Mouse (Mus musculus) macrophage (primary cell): Measurements from ENCODE around the gene Mtf2. TPM values are rescaled to one million over a fixed set of nuclear protein-coding genes. Genes with fewer than 3 reads are reported as not detected.
"Not testable (repeated sequence)": the region's sequence is repeated elsewhere in the genome, so short reads cannot be mapped to it uniquely, and the experiment has no call there.

ENCODE experiments used
- H3K27ac ChIP-seq: fragments of 350-480 bp; formaldehyde crosslinking; 2 replicates; pipeline ENCODE4 v1.9.0; 2021
- H3K36me3 ChIP-seq: fragments of 350-480 bp; formaldehyde crosslinking; 2 replicates; pipeline ENCODE4 v1.9.0; 2021; ENCODE audit errors: inconsistent target
- H3K4me3 ChIP-seq: fragments of 350-480 bp; formaldehyde crosslinking; 2 replicates; pipeline ENCODE4 v1.9.0; 2021; ENCODE audit errors: inconsistent target
- H3K79me2 ChIP-seq: fragments of 350-480 bp; formaldehyde crosslinking; 2 replicates; pipeline ENCODE4 v1.9.0; 2021; ENCODE audit errors: inconsistent target
- WGBS: methylation state at CpG from one replicate; pipeline ENCODE4 v1.1.7; 2026; ENCODE audit warnings: inconsistent platforms; ENCODE audit not compliant: missing documents; 5-methylcytosine and 5-hydroxymethylcytosine counted together
- polyA plus RNA-seq: library from polyadenylated mRNA; stranded (reverse); fragments of 250-400 nt; gene quantifications from 3 replicates; pipeline ENCODE4 v1.2.4, GENCODE M21; 2018; ENCODE audit warnings: inconsistent platforms

The Mtf2 gene
- polyA plus RNA-seq, 1 experiment from 2014 or later: 12.2 TPM

DNA sequence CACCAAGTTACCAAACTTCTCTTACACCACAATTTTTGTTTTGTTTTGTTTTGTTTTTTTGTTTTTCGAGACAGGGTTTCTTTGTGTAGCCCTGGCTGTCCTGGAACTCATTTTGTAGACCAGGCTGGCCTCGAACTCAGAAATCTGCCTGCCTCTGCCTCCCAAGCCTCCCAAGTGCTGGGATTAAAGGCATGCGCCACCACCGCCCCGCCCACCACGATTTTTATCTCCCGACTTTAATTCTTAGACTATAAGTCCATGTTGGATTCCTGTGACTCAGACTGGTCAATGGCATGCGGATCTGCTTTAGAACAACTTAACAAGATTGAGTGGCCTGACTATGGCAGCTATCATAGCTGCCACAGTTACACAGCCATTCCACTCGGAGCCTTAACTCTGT lies 13.7 kb upstream of the Mtf2 start:
- 97% methylated on average over 9 of the region's 9 CpGs for WGBS

DNA sequence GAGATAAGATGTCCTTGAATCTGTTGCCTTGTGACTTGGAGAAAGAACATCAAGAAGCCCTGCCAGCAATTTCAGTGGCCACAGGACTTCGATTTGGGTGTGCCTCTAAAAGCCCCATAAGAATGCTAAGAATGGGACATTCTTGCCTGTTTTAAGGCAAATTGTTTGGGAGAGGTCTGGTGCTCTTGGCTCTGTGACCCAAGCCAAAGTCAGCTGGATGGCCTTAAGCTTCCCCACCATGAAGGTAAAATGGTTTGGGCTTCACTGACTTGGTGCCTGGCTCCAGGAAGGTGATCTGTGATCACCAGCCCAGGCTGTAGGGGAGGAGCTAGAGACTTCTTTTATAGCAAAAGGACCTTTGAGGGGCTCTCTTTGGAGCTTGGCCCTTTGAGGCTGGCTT lies 13.3 kb upstream of the Mtf2 start:
- Histone ChIP-seq H3K36me3 (no peaks in the 10 kb centered on the region), H3K27ac (no peak overlapping the region), H3K79me2 (no peaks in the 10 kb centered on the region), H3K4me3 (no peak overlapping the region)
- 63% methylated on average over 1 of the region's 1 CpGs for WGBS

More for the DNA sequence above, 13.7 kb upstream of the Mtf2 start:
- H3K4me3 ChIP-seq, H3K27ac ChIP-seq, H3K36me3 ChIP-seq, H3K79me2 ChIP-seq: not testable (repeated sequence)

DNA sequence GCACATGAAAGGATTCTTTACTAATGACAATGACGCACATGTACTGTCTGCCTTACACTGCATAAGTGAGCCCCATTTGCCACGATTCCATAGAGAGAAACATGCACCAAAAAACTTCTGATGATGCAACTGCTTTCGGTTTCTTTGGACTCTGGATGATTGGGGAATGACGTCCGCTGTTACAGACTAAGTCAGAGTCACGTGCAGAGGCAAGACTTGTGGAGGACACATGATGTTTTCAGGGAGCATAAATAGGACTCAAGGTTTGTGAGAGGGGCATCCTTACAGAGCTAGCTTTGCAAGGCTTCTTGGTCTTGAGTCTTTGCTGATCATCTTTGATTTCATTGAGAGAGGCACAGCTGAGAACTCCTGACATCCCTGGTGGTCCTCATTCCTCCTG lies 11.9 kb upstream of the Mtf2 start:
- Histone ChIP-seq H3K36me3 (no peaks in the 10 kb centered on the region), H3K27ac (no peak overlapping the region), H3K4me3 (no peak overlapping the region), H3K79me2 (no peaks in the 10 kb centered on the region)
- WGBS: 93% methylated on average over 6 of the region's 6 CpGs

DNA sequence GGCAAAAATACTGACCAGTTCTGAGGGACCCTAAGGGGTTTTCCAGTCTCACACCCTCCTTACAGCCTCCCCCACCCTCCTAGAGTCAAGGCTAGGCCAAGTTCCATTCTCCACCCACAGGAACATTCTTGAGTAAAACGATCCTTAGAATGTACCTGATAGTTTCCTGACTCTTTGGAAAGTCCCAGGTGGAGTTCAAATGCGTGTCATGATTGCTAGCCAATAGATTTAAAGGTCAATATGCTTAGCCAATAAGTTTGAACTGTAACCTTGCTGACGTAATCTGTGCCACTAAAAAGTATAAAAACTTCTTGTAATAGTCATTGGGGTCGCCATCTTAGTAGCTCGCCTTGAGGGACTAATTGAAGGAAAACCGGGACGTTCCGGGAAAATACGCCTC lies 5.1 kb upstream of the Mtf2 start:
- H3K36me3 ChIP-seq: no peaks in the 10 kb centered on the region
- H3K79me2 ChIP-seq: no peaks in the 10 kb centered on the region
- WGBS: 95% methylated on average over 9 of the region's 9 CpGs
- no peak overlapping the region for H3K4me3 ChIP-seq
- H3K27ac ChIP-seq: no peak overlapping the region

DNA sequence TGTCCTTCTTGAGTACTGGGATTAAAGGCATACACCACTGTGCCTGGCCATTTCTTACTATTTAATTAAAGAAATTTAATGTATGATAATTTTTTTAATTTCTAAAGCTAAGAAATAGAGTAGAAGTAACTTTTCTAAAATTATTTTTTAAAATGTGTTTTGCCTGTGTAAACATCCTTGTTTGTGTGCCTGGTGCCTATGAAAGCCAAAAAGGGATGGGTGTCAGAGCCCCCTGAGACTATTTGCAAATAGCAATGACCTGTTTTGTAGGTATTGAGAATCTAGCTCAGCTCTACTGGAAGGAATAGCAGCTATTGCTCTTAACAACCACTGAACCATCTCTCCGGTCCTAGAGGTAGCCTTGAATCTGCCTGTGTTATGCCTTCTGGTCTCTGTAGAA lies 6.8 kb downstream of the Mtf2 start:
- WGBS: 89% methylated on average over 1 of the region's 1 CpGs
- H3K79me2 ChIP-seq: peaks cover 100% of the 10 kb centered on the region
- H3K27ac ChIP-seq: no peak overlapping the region
- H3K4me3 ChIP-seq: no peak overlapping the region
- H3K36me3 ChIP-seq: no peaks in the 10 kb centered on the region

DNA sequence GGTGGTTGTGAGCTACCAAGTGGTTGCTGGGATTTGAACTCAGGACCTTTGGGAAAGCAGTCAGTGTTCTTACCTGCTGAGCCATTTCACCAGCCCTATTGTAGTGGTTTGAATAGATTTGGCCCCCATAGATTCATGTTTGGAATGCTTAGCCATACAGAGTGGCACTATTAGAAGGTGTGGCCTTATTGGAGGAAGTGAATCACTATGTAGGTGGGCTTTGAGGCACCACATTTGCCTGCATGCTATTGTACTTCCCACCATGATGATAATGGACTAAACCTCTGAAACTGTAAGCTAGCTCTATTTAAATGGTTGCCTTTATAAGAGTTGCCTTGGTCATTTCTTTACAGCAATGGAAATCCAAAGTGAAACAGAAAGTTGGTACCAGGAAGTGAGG lies 10.8 kb downstream of the Mtf2 start:
- Histone ChIP-seq H3K4me3 (no peak overlapping the region), H3K27ac (no peak overlapping the region), H3K36me3 (no peaks in the 10 kb centered on the region), H3K79me2 (peaks cover 96% of the 10 kb centered on the region)

DNA sequence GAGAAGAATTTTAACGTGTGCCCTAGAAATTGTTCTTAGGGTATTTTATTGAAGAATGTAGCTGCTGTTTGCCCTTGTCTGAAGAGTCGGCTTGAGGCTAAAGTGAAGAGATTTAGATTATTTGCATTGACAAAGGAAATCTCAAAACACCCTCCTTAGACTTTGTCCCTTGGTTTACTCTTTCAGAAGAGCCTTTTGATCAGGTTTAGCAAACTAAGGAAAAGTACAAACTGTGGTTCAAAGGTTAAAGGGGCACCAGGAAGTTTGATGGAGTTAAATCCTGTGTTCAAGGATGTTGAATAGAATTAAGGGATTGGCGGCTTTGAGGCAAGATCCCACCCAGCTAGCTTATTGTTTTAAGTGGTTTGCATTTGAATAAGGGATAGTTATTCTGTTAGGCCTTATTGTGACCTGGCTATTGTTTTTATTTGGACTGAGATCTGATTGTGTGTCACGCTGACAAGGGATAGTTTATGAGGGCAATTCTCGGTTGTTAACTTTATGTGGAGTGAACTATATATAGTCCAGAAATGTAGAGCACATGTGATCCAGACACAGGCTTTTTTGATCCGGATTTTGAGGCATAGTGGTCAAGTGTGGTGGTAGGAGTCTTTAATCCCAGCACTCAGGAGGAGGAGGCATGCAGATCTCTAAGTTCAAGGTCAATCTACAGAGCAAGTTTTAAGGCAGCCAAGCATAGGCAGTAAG lies 11.5 kb downstream of the Mtf2 start:
- Histone ChIP-seq H3K36me3 (no peaks in the 10 kb centered on the region), H3K79me2 (peaks cover 89% of the 10 kb centered on the region), H3K4me3 (no peak overlapping the region), H3K27ac (no peak overlapping the region)
- WGBS: 95% methylated on average over 6 of the region's 6 CpGs

DNA sequence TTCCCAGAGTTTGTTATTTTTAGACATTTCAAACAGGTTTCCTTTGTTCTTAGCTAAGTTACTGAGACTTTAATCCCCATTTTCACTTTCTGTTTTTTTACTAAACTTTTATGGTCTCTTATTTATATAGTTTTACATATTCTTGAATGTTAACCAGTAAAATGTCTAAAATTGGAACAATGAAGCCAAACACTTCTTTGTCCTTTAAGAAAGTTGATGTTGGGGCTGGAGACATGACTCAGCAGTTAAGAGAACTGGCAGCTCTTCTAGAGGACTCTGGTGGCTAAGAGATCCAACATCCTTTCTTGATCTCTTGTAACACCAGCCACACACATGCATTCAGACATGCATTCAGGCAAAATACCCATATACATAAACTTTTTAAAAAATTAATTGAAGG lies 14.1 kb downstream of the Mtf2 start:
- Histone ChIP-seq H3K79me2 (peaks cover 62% of the 10 kb centered on the region), H3K36me3 (no peaks in the 10 kb centered on the region; the same call in 1 of the 2 replicates), H3K27ac (no peak overlapping the region), H3K4me3 (no peak overlapping the region)

DNA sequence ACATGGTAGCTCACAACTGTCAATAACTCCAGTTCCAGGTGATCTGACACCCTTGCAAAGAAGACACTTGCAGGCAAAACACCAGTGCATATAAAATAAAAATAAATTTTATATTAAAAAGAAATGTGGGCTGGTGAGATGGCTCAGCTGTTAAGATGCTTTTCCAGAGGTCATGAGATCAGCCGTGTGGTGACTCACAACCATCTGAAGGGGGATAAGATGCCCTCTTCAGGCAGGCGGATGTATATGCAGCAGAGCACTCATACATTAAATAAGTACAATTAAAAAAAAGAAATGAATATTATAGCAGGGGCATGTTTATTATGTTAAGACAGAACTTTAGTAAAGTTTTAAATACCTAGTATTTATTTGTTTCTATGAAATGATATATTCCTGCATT lies 16.9 kb downstream of the Mtf2 start:
- no peaks in the 10 kb centered on the region; the same call in 1 of the 2 replicates for H3K36me3 ChIP-seq
- H3K27ac ChIP-seq: no peak overlapping the region
- H3K4me3 ChIP-seq: no peak overlapping the region
- WGBS: 36% methylated on average over 2 of the region's 2 CpGs
- peaks cover 35% of the 10 kb centered on the region for H3K79me2 ChIP-seq

DNA sequence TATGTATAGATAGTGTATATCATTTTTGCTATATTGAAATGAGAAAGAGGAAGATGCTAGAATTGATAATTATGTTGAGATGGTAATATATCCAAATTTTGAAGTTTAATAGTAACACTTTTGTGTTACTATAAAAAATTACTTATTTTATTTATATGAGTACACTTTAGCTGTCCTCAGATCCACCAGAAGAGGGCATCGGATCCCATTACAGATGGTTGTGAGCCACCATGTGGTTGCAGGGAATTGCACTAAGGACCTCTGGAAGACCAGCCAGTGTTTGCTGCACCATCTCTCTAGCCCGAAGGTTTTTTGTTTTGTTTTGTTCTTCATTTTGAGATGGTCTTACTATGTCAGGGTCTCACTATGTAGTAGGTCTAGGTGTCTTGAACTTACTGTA lies 20.0 kb downstream of the Mtf2 start:
- Histone ChIP-seq H3K27ac (no peak overlapping the region), H3K36me3 (peaks cover 4% of the 10 kb centered on the region; the same call in 1 of the 2 replicates), H3K4me3 (no peak overlapping the region), H3K79me2 (peaks cover 6% of the 10 kb centered on the region; the same call in 1 of the 2 replicates)
- WGBS: 92% methylated on average over 2 of the region's 2 CpGs

DNA sequence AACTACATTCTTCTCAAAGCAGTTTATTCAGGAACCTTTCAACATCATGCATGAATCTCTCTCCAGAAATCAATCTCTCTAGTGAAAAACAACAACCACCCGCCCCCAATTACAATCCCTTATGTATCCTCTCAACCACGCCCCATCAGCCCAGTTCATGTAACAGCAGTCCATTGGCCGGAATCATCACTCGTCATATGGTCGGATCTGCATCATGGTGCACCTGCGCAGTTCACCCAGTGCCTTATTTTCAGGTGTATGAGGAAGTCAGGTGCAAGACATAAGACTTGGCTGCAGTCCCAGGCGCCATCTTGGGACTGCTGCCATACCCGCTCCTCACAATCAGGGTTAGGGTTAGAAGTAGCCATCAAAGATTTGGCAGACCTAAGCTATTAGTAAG lies 27.3 kb downstream of the Mtf2 start:
- not testable (repeated sequence) for H3K4me3 ChIP-seq, H3K27ac ChIP-seq, H3K79me2 ChIP-seq
- H3K36me3 ChIP-seq: peaks cover 26% of the 10 kb centered on the region
- whole genome bisulfite sequencing: 96% methylated on average over 8 of the region's 8 CpGs

DNA sequence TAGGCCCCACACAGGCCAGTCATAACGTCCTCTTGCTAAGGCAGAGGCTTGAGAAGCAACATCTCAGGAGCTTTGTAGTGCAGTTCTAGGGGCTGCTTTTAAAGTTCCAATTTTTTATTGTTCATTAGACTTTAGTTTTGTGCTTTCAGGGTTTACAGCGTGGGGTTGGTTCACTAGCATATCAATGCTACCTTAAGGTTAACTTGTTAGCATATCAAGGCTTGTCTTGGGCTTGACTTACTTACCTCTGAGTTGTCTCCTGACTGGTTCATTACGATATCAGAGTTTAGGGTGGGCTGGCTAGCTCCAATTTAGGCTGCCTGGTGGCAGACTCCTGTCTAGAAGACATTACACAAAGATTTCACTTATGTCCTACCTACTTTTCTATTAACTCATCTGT lies 32.2 kb downstream of the Mtf2 start:
- H3K79me2 ChIP-seq: no peaks in the 10 kb centered on the region
- H3K36me3 ChIP-seq: peaks cover 29% of the 10 kb centered on the region
- no peak overlapping the region for H3K4me3 ChIP-seq
- 93% methylated on average over 3 of the region's 3 CpGs for WGBS
- no peak overlapping the region for H3K27ac ChIP-seq

DNA sequence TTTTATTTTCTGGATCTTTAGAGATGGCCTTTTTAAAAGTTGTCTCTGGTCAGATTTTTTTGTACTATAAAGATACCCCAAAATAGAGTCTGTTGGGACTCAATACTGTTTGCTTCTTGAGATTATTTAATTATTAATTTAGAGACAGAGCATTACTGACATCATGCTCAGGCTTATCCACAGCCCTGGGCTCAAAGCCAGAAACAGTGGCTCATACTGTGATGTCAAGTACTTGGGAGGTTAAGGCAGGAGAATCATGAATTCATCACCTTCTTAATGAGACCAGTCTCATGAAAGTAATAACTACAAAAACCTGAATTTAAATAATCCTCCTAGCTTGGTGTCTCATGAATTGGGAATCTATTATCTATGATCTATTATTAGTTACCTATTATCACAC lies 34.7 kb downstream of the Mtf2 start:
- H3K4me3 ChIP-seq: no peak overlapping the region
- peaks cover 18% of the 10 kb centered on the region; the same call in 1 of the 2 replicates for H3K36me3 ChIP-seq
- no peak overlapping the region for H3K27ac ChIP-seq
- no peaks in the 10 kb centered on the region for H3K79me2 ChIP-seq

DNA sequence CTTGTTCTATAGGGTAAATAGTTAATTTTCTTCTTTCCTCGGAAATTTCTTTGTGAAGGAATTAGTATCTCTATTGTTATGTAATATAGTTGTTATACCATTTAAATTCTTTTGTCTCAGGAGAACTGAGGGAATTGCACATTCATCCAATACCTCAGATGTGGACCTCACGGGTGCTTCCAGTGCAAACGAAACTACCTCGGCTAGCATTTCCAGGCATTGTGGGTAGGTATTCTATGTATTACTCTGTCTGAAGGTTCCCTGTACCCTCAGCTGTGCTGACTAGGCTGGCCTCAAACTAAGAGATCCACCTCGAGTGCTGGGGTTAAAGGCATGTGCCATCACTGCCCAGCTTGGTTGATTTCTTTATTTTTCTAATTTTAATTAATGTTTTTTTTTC lies 38.8 kb downstream of the Mtf2 start:
- WGBS: 93% methylated on average over 5 of the region's 5 CpGs
- Histone ChIP-seq H3K36me3 (peaks cover 19% of the 10 kb centered on the region; the same call in 1 of the 2 replicates), H3K27ac (no peak overlapping the region), H3K79me2 (no peaks in the 10 kb centered on the region), H3K4me3 (no peak overlapping the region)

DNA sequence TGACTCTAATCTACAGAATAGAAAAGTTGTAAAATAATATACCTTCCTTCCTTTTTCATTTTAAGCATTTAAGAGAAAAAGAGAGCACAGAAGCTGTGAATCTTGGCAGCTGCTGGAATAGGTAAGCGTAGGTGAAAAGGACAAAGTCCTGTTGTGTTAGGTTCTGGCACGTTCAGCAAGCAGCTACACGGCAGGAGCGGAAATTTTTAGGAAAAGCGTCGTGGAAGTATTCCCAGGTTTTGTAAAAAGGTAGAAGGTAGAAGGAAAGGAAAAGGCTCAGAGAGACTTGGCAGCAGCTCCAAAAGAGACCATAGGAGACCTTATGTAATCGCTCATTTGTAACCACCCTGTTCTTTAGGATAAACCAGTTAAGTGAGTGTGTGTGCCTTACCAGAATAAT lies 43.9 kb downstream of the Mtf2 start:
- Histone ChIP-seq H3K36me3 (peaks cover 11% of the 10 kb centered on the region; the same call in 1 of the 2 replicates), H3K27ac (no peak overlapping the region), H3K79me2 (no peaks in the 10 kb centered on the region), H3K4me3 (no peak overlapping the region)
- WGBS: 96% methylated on average over 7 of the region's 7 CpGs

DNA sequence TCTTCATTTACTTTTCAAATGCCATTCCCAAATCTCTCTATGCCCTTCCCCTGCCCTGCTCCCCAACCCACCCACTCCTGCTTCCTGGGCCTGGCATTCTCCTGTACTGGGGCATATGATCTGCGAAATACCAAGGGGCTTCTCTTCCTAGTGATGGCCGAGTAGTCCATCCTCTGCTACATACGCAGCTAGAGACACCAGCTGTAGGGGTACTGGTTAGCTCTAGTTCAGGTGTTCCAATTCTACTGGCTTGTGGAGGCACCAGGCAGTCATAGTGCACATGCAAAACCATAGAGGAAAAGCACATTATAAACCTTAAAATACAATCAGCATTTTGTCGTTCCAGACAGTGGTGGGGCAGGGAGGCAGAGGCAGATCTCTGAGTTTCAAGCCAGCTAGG lies 52.2 kb downstream of the Mtf2 start:
- H3K4me3 ChIP-seq: no peak overlapping the region
- no peaks in the 10 kb centered on the region for H3K79me2 ChIP-seq
- no peak overlapping the region for H3K27ac ChIP-seq
- WGBS: 94% methylated on average over 4 of the region's 4 CpGs
- peaks cover 24% of the 10 kb centered on the region; the same call in 1 of the 2 replicates for H3K36me3 ChIP-seq
